Mouse (Mus musculus): ENCODE results near the gene Slc7a11. TPM values are rescaled to one million over a fixed set of nuclear protein-coding genes. Genes with fewer than 3 reads are reported as not detected.
A peak's percentile ranks its signal among the peaks of the same experiment; 100 is the strongest.

Gene Slc7a11
- polyA plus RNA-seq, 1 experiment: 3.0 TPM

DNA sequence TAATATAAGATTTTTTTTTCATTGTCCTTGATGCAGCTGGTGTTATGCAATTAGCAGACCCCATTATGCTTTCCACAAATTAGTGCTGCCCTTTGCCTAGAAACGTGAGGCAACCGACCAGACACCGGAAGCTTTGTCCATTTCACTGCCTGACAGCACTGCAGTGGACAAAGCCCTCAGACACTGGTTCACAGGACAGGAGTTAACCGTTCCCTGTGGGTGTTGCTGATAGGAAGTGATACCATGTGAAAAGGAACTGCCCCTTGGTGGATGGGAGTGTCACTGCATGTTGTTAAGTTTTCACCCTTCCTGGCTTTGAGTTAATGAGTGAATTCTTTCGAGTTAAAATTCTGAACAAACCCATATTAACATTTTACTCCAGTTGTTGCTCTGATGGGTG is 60.7 kb downstream of the Slc7a11 start:
- Histone ChIP-seq H3K36me3 (ENCODE audit: control insufficient read depth, insufficient read depth, low read length) (no peaks in the 10 kb centered on the region), H3K4me1 (ENCODE audit: control insufficient read depth, insufficient read depth, low read length) (peaks cover 2% of the 10 kb centered on the region; the same call in 1 of the 2 replicates), H3K27me3 (ENCODE audit: control insufficient read depth, insufficient read depth, low read length) (no peaks in the 10 kb centered on the region), H3K27ac (ENCODE audit: control insufficient read depth, insufficient read depth, low read depth, low read length) (no peak overlapping the region), H3K4me3 (ENCODE audit: control insufficient read depth, low read depth, low read length) (no peak overlapping the region)
- no peak for TF ChIP-seq POLR2A (IDR thresholded peaks at IDR 0.05; ENCODE audit: control insufficient read depth, low read depth, low read length)
- no peak for TF ChIP-seq CTCF (IDR thresholded peaks at IDR 0.05; ENCODE audit: control insufficient read depth, insufficient read depth, insufficient replicate concordance, low read depth, low read length)

DNA sequence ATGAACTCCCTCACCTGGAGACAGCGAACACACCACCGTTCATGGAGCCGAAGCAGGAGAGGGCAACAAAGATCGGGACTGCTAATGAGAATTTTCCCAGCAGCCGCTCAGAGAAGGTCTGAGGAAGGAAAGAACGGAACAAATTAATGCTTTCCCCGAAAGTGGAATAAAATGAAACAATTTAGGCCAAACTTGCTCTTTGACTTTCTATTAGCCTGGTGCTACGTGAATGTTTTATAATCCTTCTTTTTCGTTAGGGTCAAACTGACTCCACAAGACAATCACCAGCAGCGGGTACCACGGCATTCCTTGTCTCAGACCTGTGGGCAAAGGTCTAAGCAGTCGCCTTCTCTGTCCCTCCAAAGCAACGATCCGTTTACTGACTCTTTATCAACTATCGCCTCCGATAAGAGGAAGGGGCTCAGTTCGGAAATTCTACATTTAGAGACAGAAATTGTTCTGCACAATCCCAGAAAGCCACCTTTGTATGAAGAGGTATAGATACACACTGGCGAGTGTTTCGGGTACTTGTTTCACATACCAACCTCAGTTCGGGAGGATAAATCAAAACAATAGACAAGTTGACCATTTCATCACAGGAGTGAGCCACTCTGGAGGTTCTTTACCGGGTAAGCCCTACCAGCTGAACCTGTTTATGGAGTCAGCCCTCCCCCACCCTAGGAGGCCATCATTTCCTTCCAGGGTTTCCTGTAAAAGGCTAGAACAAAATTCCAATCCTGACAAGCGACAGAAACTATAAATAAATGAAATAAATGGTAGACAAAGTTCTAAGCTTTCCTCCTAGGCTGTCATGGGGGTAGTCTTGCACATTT is 61.3 kb downstream of the Slc7a11 start:
- Histone ChIP-seq H3K4me3 (ENCODE audit: control insufficient read depth, low read depth, low read length) (peak overlapping the region; percentile 58), H3K27me3 (ENCODE audit: control insufficient read depth, insufficient read depth, low read length) (no peaks in the 10 kb centered on the region), H3K36me3 (ENCODE audit: control insufficient read depth, insufficient read depth, low read length) (no peaks in the 10 kb centered on the region), H3K27ac (ENCODE audit: control insufficient read depth, insufficient read depth, low read depth, low read length) (no peak overlapping the region), H3K4me1 (ENCODE audit: control insufficient read depth, insufficient read depth, low read length) (peaks cover 4% of the 10 kb centered on the region)
- no peak for TF ChIP-seq CTCF (IDR thresholded peaks at IDR 0.05; ENCODE audit: control insufficient read depth, insufficient read depth, insufficient replicate concordance, low read depth, low read length)
- no peak for TF ChIP-seq POLR2A (IDR thresholded peaks at IDR 0.05; ENCODE audit: control insufficient read depth, low read depth, low read length)

DNA sequence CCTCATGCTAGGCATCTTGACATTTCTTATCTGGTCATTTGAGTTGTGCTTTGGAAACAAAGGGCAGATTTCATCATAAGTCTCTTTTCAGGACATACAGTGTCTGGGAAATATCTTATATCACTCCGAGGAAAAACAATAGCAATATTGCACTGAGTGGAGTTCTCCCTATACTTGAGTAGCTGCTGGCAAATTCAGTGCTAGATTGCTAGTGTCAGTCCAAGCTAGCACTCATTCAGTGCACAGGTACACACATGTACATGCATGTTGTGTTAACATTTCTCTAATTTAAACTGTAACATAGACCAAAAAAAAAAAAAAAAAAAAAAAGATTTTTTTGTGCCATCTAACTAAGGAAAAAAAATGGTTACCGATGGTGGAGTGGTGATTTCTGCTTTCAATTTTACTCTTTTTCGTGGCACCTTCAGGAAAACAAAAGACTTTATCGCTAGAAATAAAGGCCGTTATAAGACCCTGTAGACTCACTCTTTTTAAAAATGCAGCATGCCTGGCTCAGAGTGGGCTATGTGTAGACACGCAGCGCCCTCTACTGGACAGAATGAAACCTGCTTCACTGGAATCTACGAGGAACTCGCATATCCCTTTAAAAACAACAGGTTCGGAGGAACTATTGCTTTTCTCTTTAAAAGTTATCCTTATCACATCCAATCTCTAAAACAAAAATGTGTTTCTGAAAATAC is 62.1 kb downstream of the Slc7a11 start:
- TF ChIP-seq POLR2A (IDR thresholded peaks at IDR 0.05; ENCODE audit: control insufficient read depth, low read depth, low read length) (no peak), CTCF (IDR thresholded peaks at IDR 0.05; ENCODE audit: control insufficient read depth, insufficient read depth, insufficient replicate concordance, low read depth, low read length) (peak; percentile 67; the same call in 1 of the 2 replicates)
- no peaks in the 10 kb centered on the region for H3K36me3 ChIP-seq (ENCODE audit: control insufficient read depth, insufficient read depth, low read length)
- peaks cover 4% of the 10 kb centered on the region for H3K4me1 ChIP-seq (ENCODE audit: control insufficient read depth, insufficient read depth, low read length)
- no peaks in the 10 kb centered on the region for H3K27me3 ChIP-seq (ENCODE audit: control insufficient read depth, insufficient read depth, low read length)
- no peak overlapping the region for H3K27ac ChIP-seq (ENCODE audit: control insufficient read depth, insufficient read depth, low read depth, low read length)
- H3K4me3 ChIP-seq (ENCODE audit: control insufficient read depth, low read depth, low read length): peak overlapping the region; percentile 58

DNA sequence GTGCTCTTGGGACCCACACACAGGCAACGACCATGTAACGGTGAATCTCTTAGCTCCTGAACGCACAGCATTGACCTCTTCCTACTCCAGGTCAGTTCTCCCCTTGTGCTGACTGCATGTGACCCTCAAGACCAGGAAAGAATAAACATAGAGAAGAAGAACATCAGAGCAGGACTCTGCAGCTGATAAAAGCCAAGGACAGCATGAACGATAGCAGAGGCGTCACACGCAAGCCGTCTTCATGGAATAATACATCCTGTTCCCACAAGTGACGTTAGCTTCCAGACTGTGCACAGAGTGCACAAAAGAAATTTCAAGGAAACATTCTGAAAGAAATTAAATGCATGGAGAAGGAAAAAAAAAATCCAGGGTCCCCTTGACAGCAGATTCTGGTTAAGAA is 63.5 kb downstream of the Slc7a11 start:
- no peaks in the 10 kb centered on the region for H3K36me3 ChIP-seq (ENCODE audit: control insufficient read depth, insufficient read depth, low read length)
- TF ChIP-seq CTCF (IDR thresholded peaks at IDR 0.05; ENCODE audit: control insufficient read depth, insufficient read depth, insufficient replicate concordance, low read depth, low read length) (no peak), POLR2A (IDR thresholded peaks at IDR 0.05; ENCODE audit: control insufficient read depth, low read depth, low read length) (no peak)
- no peak overlapping the region for H3K27ac ChIP-seq (ENCODE audit: control insufficient read depth, insufficient read depth, low read depth, low read length)
- peaks cover 4% of the 10 kb centered on the region for H3K4me1 ChIP-seq (ENCODE audit: control insufficient read depth, insufficient read depth, low read length)
- H3K4me3 ChIP-seq (ENCODE audit: control insufficient read depth, low read depth, low read length): no peak overlapping the region
- no peaks in the 10 kb centered on the region for H3K27me3 ChIP-seq (ENCODE audit: control insufficient read depth, insufficient read depth, low read length)

DNA sequence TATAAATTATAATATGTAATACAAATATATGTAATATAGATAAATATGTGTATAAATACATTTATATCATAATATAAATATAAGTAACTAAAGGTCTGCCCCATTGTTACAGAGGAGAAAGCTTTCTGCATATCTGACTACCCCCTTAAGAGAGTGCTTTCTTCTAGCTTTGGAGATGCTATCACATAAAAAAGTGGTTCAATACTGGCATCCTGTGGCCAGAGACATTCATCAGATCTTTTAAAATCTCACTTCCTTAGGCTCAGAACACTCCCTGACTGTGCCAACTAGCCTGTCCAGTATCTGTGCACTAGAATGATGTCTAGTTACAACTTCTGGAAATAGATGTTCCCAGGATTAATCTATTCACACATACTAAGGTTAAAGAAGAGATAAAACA is 67.9 kb downstream of the Slc7a11 start:
- Histone ChIP-seq H3K27me3 (ENCODE audit: control insufficient read depth, insufficient read depth, low read length) (no peaks in the 10 kb centered on the region), H3K36me3 (ENCODE audit: control insufficient read depth, insufficient read depth, low read length) (no peaks in the 10 kb centered on the region), H3K4me3 (ENCODE audit: control insufficient read depth, low read depth, low read length) (no peak overlapping the region), H3K27ac (ENCODE audit: control insufficient read depth, insufficient read depth, low read depth, low read length) (no peak overlapping the region), H3K4me1 (ENCODE audit: control insufficient read depth, insufficient read depth, low read length) (peaks cover 3% of the 10 kb centered on the region)
- no peak for TF ChIP-seq POLR2A (IDR thresholded peaks at IDR 0.05; ENCODE audit: control insufficient read depth, low read depth, low read length)
- TF ChIP-seq CTCF (IDR thresholded peaks at IDR 0.05; ENCODE audit: control insufficient read depth, insufficient read depth, insufficient replicate concordance, low read depth, low read length): no peak

DNA sequence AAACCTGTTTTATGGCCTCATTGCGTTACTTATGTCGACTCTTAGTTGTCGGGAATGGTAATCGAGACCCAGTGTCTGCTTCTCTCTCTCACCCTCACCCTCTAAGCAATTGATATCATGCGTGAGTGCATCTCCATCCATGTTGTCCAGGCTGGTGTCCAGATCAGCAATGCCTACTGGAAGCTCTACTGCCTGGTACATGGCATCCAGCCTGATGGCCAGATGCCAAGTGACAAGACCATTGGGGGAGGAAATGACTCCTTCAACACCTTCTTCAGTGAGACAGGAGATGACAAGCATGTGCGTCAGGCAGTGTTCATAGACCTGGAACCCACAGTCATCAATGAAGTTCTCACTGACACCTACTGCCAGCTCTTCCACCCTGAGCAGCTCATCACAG is 73.6 kb downstream of the Slc7a11 start:
- TF ChIP-seq CTCF (IDR thresholded peaks at IDR 0.05; ENCODE audit: control insufficient read depth, insufficient read depth, insufficient replicate concordance, low read depth, low read length): no peak
- H3K27ac ChIP-seq (ENCODE audit: control insufficient read depth, insufficient read depth, low read depth, low read length): no peak overlapping the region
- H3K36me3 ChIP-seq (ENCODE audit: control insufficient read depth, insufficient read depth, low read length): no peaks in the 10 kb centered on the region
- H3K27me3 ChIP-seq (ENCODE audit: control insufficient read depth, insufficient read depth, low read length): no peaks in the 10 kb centered on the region
- no peak overlapping the region for H3K4me3 ChIP-seq (ENCODE audit: control insufficient read depth, low read depth, low read length)
- H3K4me1 ChIP-seq (ENCODE audit: control insufficient read depth, insufficient read depth, low read length): no peaks in the 10 kb centered on the region

DNA sequence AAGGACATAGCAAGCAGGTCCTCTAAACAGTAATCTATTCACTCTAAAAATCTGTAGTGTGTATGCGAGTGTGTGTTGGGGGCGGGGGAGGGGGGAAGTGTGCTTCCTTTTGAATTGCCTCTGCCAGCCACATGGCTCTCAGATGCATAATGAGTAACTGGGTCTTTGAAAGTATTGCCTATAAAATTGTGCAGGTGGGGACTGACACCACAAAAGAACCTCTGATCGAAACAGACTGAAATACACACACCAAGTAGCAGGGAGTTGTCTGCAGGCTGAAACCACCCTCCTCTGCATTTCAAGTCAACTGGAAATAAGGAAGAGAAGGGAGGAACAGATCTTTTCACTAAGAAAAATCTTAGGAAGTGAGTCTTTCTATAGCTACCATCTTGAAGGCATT is 76.2 kb downstream of the Slc7a11 start:
- no peak overlapping the region for H3K4me3 ChIP-seq (ENCODE audit: control insufficient read depth, low read depth, low read length)

More for the DNA sequence above, 76.2 kb downstream of the Slc7a11 start:
- no peaks in the 10 kb centered on the region for H3K36me3 ChIP-seq (ENCODE audit: control insufficient read depth, insufficient read depth, low read length)
- no peak overlapping the region for H3K27ac ChIP-seq (ENCODE audit: control insufficient read depth, insufficient read depth, low read depth, low read length)
- TF ChIP-seq POLR2A (IDR thresholded peaks at IDR 0.05; ENCODE audit: control insufficient read depth, low read depth, low read length): no peak
- TF ChIP-seq CTCF (IDR thresholded peaks at IDR 0.05; ENCODE audit: control insufficient read depth, insufficient read depth, insufficient replicate concordance, low read depth, low read length): no peak
- H3K4me1 ChIP-seq (ENCODE audit: control insufficient read depth, insufficient read depth, low read length): no peaks in the 10 kb centered on the region
- H3K27me3 ChIP-seq (ENCODE audit: control insufficient read depth, insufficient read depth, low read length): no peaks in the 10 kb centered on the region

Data from testis, adult 2 months (tissue).